Mouse (Mus musculus) forebrain, embryonic 12.5 days (tissue): Measurements from ENCODE around the gene Gsdma. TPM values are rescaled to one million over a fixed set of nuclear protein-coding genes. Genes with fewer than 3 reads are reported as not detected.
A peak's percentile ranks its signal among the peaks of the same experiment; 100 is the strongest.

Source experiments
- ATAC-seq: fragments of 200-750 bp; cut with Nextera tagmentation; 2 replicates; pipeline ENCODE4 v1.8.0; 2017; ENCODE audit warnings: moderate TSS enrichment; ENCODE audit not compliant: low FRiP score
- H3K27ac ChIP-seq: fragments of 300-500 bp; sonication (generic); 2 replicates; pipeline ENCODE4 v1.5.1; 2016; ENCODE audit warnings: mild to moderate bottlenecking
- H3K27me3 ChIP-seq: fragments of 300-500 bp; sonication (generic); 2 replicates; pipeline ENCODE4 v1.6.1; 2016; ENCODE audit warnings: mild to moderate bottlenecking
- H3K36me3 ChIP-seq: fragments of 300-500 bp; sonication (generic); replicated peaks from 2 replicates; pipeline ENCODE4 v1.6.1; 2016; ENCODE audit warnings: mild to moderate bottlenecking
- H3K4me1 ChIP-seq: fragments of 300-500 bp; sonication (generic); 2 replicates; pipeline ENCODE4 v1.6.1; 2016
- H3K4me2 ChIP-seq: fragments of 300-500 bp; sonication (generic); 2 replicates; pipeline ENCODE4 v1.6.1; 2016; ENCODE audit warnings: mild to moderate bottlenecking, moderate library complexity
- H3K4me3 ChIP-seq: fragments of 300-500 bp; sonication (generic); replicated peaks from 2 replicates; pipeline ENCODE4 v1.5.1; 2016; ENCODE audit warnings: mild to moderate bottlenecking
- H3K9ac ChIP-seq: fragments of 300-500 bp; sonication (generic); 2 replicates; pipeline ENCODE4 v1.6.1; 2016; ENCODE audit warnings: mild to moderate bottlenecking
- H3K9me3 ChIP-seq: fragments of 300-500 bp; sonication (generic); 2 replicates; pipeline ENCODE4 v1.6.1; 2016
- WGBS: fragments of 180-500 bp; shearing (Covaris S2); methylation state at CpG from one replicate; pipeline ENCODE4 v1.1.7; 2016; 5-methylcytosine and 5-hydroxymethylcytosine counted together
- polyA plus RNA-seq: library from polyadenylated mRNA; unstranded; fragments of >200 nt; fragmentation: Nextera tagmentation; extraction: Ambion mirVana; gene quantifications from 2 replicates; pipeline ENCODE4 v1.2.1, GENCODE M21; 2016

Gene Gsdma
- polyA plus RNA-seq, 1 experiment from 2014 or later: not detected

- Histone ChIP-seq H3K4me2 (peak within 1 kb of the TSS; percentile 84), H3K4me1 (peaks cover 15% of the 10 kb centered on the region), H3K9ac (peak within 1 kb of the TSS; percentile 99), H3K4me3 (peak within 1 kb of the TSS; percentile 99), H3K36me3 (peaks cover 20% of the 10 kb centered on the region), H3K27me3 (no peaks in the 10 kb centered on the region), H3K27ac (peak within 1 kb of the TSS; percentile 74), H3K9me3 (no peaks in the 10 kb centered on the region)
- peak; percentile 96 for ATAC-seq
- WGBS: 5% methylated on average over 45 of the region's 45 CpGs
Measured at GRCm38 (mm10) chr11:98681786-98682745, 17.9 kb downstream of the Gsdma start, which contains the start of gene Psmd3. Gene Psmd3, plus strand, starts transcription at chr11:98682554.

- Histone ChIP-seq H3K9me3 (no peaks in the 10 kb centered on the region), H3K4me2 (peak overlapping the region; percentile 84), H3K4me1 (peaks cover 15% of the 10 kb centered on the region), H3K9ac (peak overlapping the region; percentile 99), H3K27ac (peak overlapping the region; percentile 71; the same call in 1 of the 2 replicates), H3K4me3 (peak overlapping the region; percentile 99), H3K36me3 (peaks cover 27% of the 10 kb centered on the region), H3K27me3 (no peaks in the 10 kb centered on the region)
- no peak; the same call in 1 of the 2 replicates for ATAC-seq
- WGBS: under 1% methylated on average over 23 of the region's 23 CpGs
Measured at GRCm38 (mm10) chr11:98682811-98683210, 18.7 kb downstream of the Gsdma start.

- ATAC-seq: no peak
- Histone ChIP-seq H3K27me3 (no peaks in the 10 kb centered on the region), H3K4me3 (no peak overlapping the region), H3K36me3 (peaks cover 51% of the 10 kb centered on the region), H3K27ac (no peak overlapping the region), H3K4me1 (peaks cover 15% of the 10 kb centered on the region), H3K9ac (no peak overlapping the region), H3K9me3 (no peaks in the 10 kb centered on the region), H3K4me2 (no peak overlapping the region)
- WGBS: 93% methylated on average over 9 of the region's 9 CpGs
Measured at GRCm38 (mm10) chr11:98685642-98686041, 21.5 kb downstream of the Gsdma start.

GRCm38 (mm10) chr11:98686976-98687375 is 22.8 kb downstream of the Gsdma start:
- ATAC-seq: no peak
- Histone ChIP-seq H3K4me1 (peaks cover 11% of the 10 kb centered on the region), H3K27me3 (no peaks in the 10 kb centered on the region), H3K36me3 (peaks cover 64% of the 10 kb centered on the region), H3K9me3 (no peaks in the 10 kb centered on the region), H3K9ac (no peak overlapping the region), H3K4me3 (no peak overlapping the region), H3K4me2 (no peak overlapping the region), H3K27ac (no peak overlapping the region)
- 92% methylated on average over 4 of the region's 4 CpGs for WGBS

GRCm38 (mm10) chr11:98688009-98688408 is 23.9 kb downstream of the Gsdma start:
- Histone ChIP-seq H3K27me3 (no peaks in the 10 kb centered on the region), H3K4me3 (no peak overlapping the region), H3K4me1 (peaks cover 11% of the 10 kb centered on the region), H3K9ac (no peak overlapping the region), H3K36me3 (peaks cover 74% of the 10 kb centered on the region), H3K27ac (no peak overlapping the region), H3K4me2 (no peak overlapping the region), H3K9me3 (no peaks in the 10 kb centered on the region)
- ATAC-seq: no peak
- 84% methylated on average over 8 of the region's 8 CpGs for WGBS

GRCm38 (mm10) chr11:98693201-98693600 is 29.1 kb downstream of the Gsdma start:
- Histone ChIP-seq H3K36me3 (peaks cover 82% of the 10 kb centered on the region), H3K27ac (no peak overlapping the region), H3K27me3 (no peaks in the 10 kb centered on the region), H3K4me3 (no peak overlapping the region), H3K9me3 (no peaks in the 10 kb centered on the region), H3K9ac (no peak overlapping the region), H3K4me2 (no peak overlapping the region), H3K4me1 (no peaks in the 10 kb centered on the region)
- ATAC-seq: no peak
- 78% methylated on average over 13 of the region's 13 CpGs for WGBS

- Histone ChIP-seq H3K4me1 (no peaks in the 10 kb centered on the region), H3K9me3 (no peaks in the 10 kb centered on the region), H3K27me3 (no peaks in the 10 kb centered on the region), H3K9ac (no peak overlapping the region), H3K27ac (no peak overlapping the region), H3K4me2 (no peak overlapping the region), H3K36me3 (peaks cover 79% of the 10 kb centered on the region), H3K4me3 (no peak overlapping the region)
- 95% methylated on average over 9 of the region's 9 CpGs for WGBS
- ATAC-seq: no peak
Measured at GRCm38 (mm10) chr11:98693746-98694145, 29.6 kb downstream of the Gsdma start.

GRCm38 (mm10) chr11:98694301-98694700 is 30.1 kb downstream of the Gsdma start:
- H3K4me1 ChIP-seq: no peaks in the 10 kb centered on the region
- no peak overlapping the region for H3K9ac ChIP-seq
- H3K36me3 ChIP-seq: peaks cover 76% of the 10 kb centered on the region
- H3K9me3 ChIP-seq: no peaks in the 10 kb centered on the region
- WGBS: 87% methylated on average over 9 of the region's 9 CpGs
- no peak overlapping the region for H3K27ac ChIP-seq
- no peak for ATAC-seq
- no peak overlapping the region for H3K4me3 ChIP-seq
- H3K4me2 ChIP-seq: no peak overlapping the region
- H3K27me3 ChIP-seq: no peaks in the 10 kb centered on the region

- H3K9ac ChIP-seq: no peak overlapping the region
- no peak overlapping the region for H3K4me3 ChIP-seq
- H3K27ac ChIP-seq: no peak overlapping the region
- H3K36me3 ChIP-seq: peaks cover 65% of the 10 kb centered on the region
- no peak overlapping the region for H3K4me2 ChIP-seq
- H3K4me1 ChIP-seq: no peaks in the 10 kb centered on the region
- no peaks in the 10 kb centered on the region for H3K27me3 ChIP-seq
- WGBS: 74% methylated on average over 14 of the region's 14 CpGs
- H3K9me3 ChIP-seq: no peaks in the 10 kb centered on the region
- ATAC-seq: no peak
Measured at GRCm38 (mm10) chr11:98695408-98695807, 31.3 kb downstream of the Gsdma start.

- Histone ChIP-seq H3K36me3 (peaks cover 52% of the 10 kb centered on the region), H3K4me1 (no peaks in the 10 kb centered on the region), H3K4me3 (no peak overlapping the region), H3K4me2 (no peak overlapping the region), H3K27me3 (no peaks in the 10 kb centered on the region), H3K9me3 (no peaks in the 10 kb centered on the region), H3K9ac (no peak overlapping the region), H3K27ac (no peak overlapping the region)
- 88% methylated on average over 14 of the region's 14 CpGs for WGBS
- ATAC-seq: no peak
Measured at GRCm38 (mm10) chr11:98696454-98697216, 32.5 kb downstream of the Gsdma start.

GRCm38 (mm10) chr11:98697225-98697624 is 33.1 kb downstream of the Gsdma start:
- WGBS: 92% methylated on average over 12 of the region's 12 CpGs
- Histone ChIP-seq H3K4me1 (no peaks in the 10 kb centered on the region), H3K27ac (no peak overlapping the region), H3K9ac (no peak overlapping the region), H3K36me3 (peaks cover 47% of the 10 kb centered on the region), H3K27me3 (no peaks in the 10 kb centered on the region), H3K4me3 (no peak overlapping the region), H3K4me2 (no peak overlapping the region), H3K9me3 (no peaks in the 10 kb centered on the region)
- no peak for ATAC-seq

- no peak for ATAC-seq
- no peak overlapping the region for H3K9ac ChIP-seq
- H3K27me3 ChIP-seq: no peaks in the 10 kb centered on the region
- 88% methylated on average over 16 of the region's 16 CpGs for WGBS
- H3K9me3 ChIP-seq: no peaks in the 10 kb centered on the region
- H3K4me1 ChIP-seq: no peaks in the 10 kb centered on the region
- peaks cover 31% of the 10 kb centered on the region for H3K36me3 ChIP-seq
- no peak overlapping the region for H3K4me2 ChIP-seq
- H3K27ac ChIP-seq: no peak overlapping the region
- no peak overlapping the region for H3K4me3 ChIP-seq
Measured at GRCm38 (mm10) chr11:98698849-98699640, 34.9 kb downstream of the Gsdma start.
